Mouse (Mus musculus): ENCODE measurements at regions not wholly inside any gene's neighbourhood (a gene's known extent, or its start where the extent isn't known, plus 50 kb on each side); places are given as distances from the start of the nearest gene placed in this dataset.
A peak's percentile ranks its signal among the peaks of the same experiment; 100 is the strongest.

GRCm38 (mm10) chr13:79320146-79320545, 1120.6 kb upstream of the Nr2f1 start:
- Histone ChIP-seq H3K27ac (no peak overlapping the region), H3K4me2 (replicated peaks) (no peak overlapping the region), H3K9ac (no peak overlapping the region), H3K4me3 (no peak overlapping the region), H3K4me1 (no peaks in the 10 kb centered on the region), H3K27me3 (replicated peaks) (no peaks in the 10 kb centered on the region), H3K36me3 (no peaks in the 10 kb centered on the region), H3K9me3 (no peaks in the 10 kb centered on the region)
- no peak for ATAC-seq (ENCODE audit: low FRiP score, low read depth)
- WGBS: 56% methylated on average over 2 of the region's 2 CpGs

- H3K4me1 ChIP-seq: no peaks in the 10 kb centered on the region
- no peak overlapping the region for H3K4me2 ChIP-seq (replicated peaks)
- H3K27ac ChIP-seq: no peak overlapping the region
- no peak overlapping the region for H3K4me3 ChIP-seq
- WGBS: 84% methylated on average over 5 of the region's 5 CpGs
- no peaks in the 10 kb centered on the region for H3K27me3 ChIP-seq (replicated peaks)
- no peaks in the 10 kb centered on the region for H3K36me3 ChIP-seq
- H3K9me3 ChIP-seq: no peaks in the 10 kb centered on the region
- no peak for ATAC-seq (ENCODE audit: low FRiP score, low read depth)
- H3K9ac ChIP-seq: no peak overlapping the region
Observed at GRCm38 (mm10) chr13:79309584-79310110, 1110.1 kb upstream of the Nr2f1 start.

GRCm38 (mm10) chr13:79297225-79297710, 1097.7 kb upstream of the Nr2f1 start:
- no peak for ATAC-seq (ENCODE audit: low FRiP score, low read depth)
- 32% methylated on average over 6 of the region's 6 CpGs for WGBS
- Histone ChIP-seq H3K4me2 (replicated peaks) (no peak overlapping the region), H3K9ac (no peak overlapping the region), H3K27ac (no peak overlapping the region), H3K27me3 (replicated peaks) (no peaks in the 10 kb centered on the region), H3K4me1 (no peaks in the 10 kb centered on the region), H3K9me3 (no peaks in the 10 kb centered on the region), H3K36me3 (no peaks in the 10 kb centered on the region), H3K4me3 (no peak overlapping the region)

- WGBS: 98% methylated on average over 1 of the region's 1 CpGs
- Histone ChIP-seq H3K4me3 (no peak overlapping the region), H3K9me3 (no peaks in the 10 kb centered on the region), H3K27me3 (replicated peaks) (no peaks in the 10 kb centered on the region), H3K4me1 (no peaks in the 10 kb centered on the region), H3K27ac (no peak overlapping the region), H3K36me3 (no peaks in the 10 kb centered on the region), H3K4me2 (replicated peaks) (no peak overlapping the region), H3K9ac (no peak overlapping the region)
- ATAC-seq (ENCODE audit: low FRiP score, low read depth): no peak
Observed at GRCm38 (mm10) chr13:79288022-79288421, 1088.5 kb upstream of the Nr2f1 start.

GRCm38 (mm10) chr13:79286181-79286580, 1086.6 kb upstream of the Nr2f1 start:
- H3K4me3 ChIP-seq: no peak overlapping the region
- no peak overlapping the region for H3K9ac ChIP-seq
- H3K27ac ChIP-seq: no peak overlapping the region
- 91% methylated on average over 3 of the region's 3 CpGs for WGBS
- H3K27me3 ChIP-seq (replicated peaks): no peaks in the 10 kb centered on the region
- no peak for ATAC-seq (ENCODE audit: low FRiP score, low read depth)
- H3K36me3 ChIP-seq: no peaks in the 10 kb centered on the region
- H3K9me3 ChIP-seq: no peaks in the 10 kb centered on the region
- H3K4me2 ChIP-seq (replicated peaks): no peak overlapping the region
- no peaks in the 10 kb centered on the region for H3K4me1 ChIP-seq

GRCm38 (mm10) chr13:79285478-79285877, 1085.9 kb upstream of the Nr2f1 start:
- Histone ChIP-seq H3K4me2 (replicated peaks) (no peak overlapping the region), H3K4me3 (no peak overlapping the region), H3K27ac (no peak overlapping the region), H3K4me1 (no peaks in the 10 kb centered on the region), H3K27me3 (replicated peaks) (no peaks in the 10 kb centered on the region), H3K36me3 (no peaks in the 10 kb centered on the region), H3K9me3 (no peaks in the 10 kb centered on the region), H3K9ac (no peak overlapping the region)
- ATAC-seq (ENCODE audit: low FRiP score, low read depth): no peak
- 5% methylated on average over 2 of the region's 2 CpGs for WGBS

GRCm38 (mm10) chr13:79277714-79278113, 1078.2 kb upstream of the Nr2f1 start:
- Histone ChIP-seq H3K27ac (no peak overlapping the region), H3K4me3 (no peak overlapping the region)
- WGBS: 47% methylated on average over 6 of the region's 6 CpGs

GRCm38 (mm10) chr13:79277313-79277712, 1077.8 kb upstream of the Nr2f1 start:
- Histone ChIP-seq H3K4me2 (replicated peaks) (no peak overlapping the region), H3K27ac (no peak overlapping the region)

More at GRCm38 (mm10) chr13:79277714-79278113, 1078.2 kb upstream of the Nr2f1 start:
- no peaks in the 10 kb centered on the region for H3K4me1 ChIP-seq
- no peak overlapping the region for H3K9ac ChIP-seq
- 0 out of 2 replicates have a peak overlapping the region, but pooled peaks have one; percentile 12 for H3K4me2 ChIP-seq (replicated peaks)
- no peaks in the 10 kb centered on the region for H3K36me3 ChIP-seq
- ATAC-seq (ENCODE audit: low FRiP score, low read depth): peak; percentile 37; the same call in 1 of the 2 replicates
- no peaks in the 10 kb centered on the region for H3K27me3 ChIP-seq (replicated peaks)
- H3K9me3 ChIP-seq: no peaks in the 10 kb centered on the region

GRCm38 (mm10) chr13:79255362-79255761, 1055.8 kb upstream of the Nr2f1 start:
- H3K9ac ChIP-seq: no peak overlapping the region
- H3K27me3 ChIP-seq (replicated peaks): no peaks in the 10 kb centered on the region
- 15% methylated on average over 5 of the region's 5 CpGs for WGBS
- H3K9me3 ChIP-seq: no peaks in the 10 kb centered on the region
- peak; percentile 19 for ATAC-seq (ENCODE audit: low FRiP score, low read depth)
- no peak overlapping the region for H3K27ac ChIP-seq
- peaks cover 9% of the 10 kb centered on the region; the same call in 1 of the 2 replicates for H3K4me1 ChIP-seq
- no peaks in the 10 kb centered on the region for H3K36me3 ChIP-seq
- H3K4me3 ChIP-seq: no peak overlapping the region
- H3K4me2 ChIP-seq (replicated peaks): no peak overlapping the region

More at GRCm38 (mm10) chr13:79277313-79277712, 1077.8 kb upstream of the Nr2f1 start:
- Histone ChIP-seq H3K4me3 (no peak overlapping the region), H3K36me3 (no peaks in the 10 kb centered on the region), H3K4me1 (no peaks in the 10 kb centered on the region), H3K27me3 (replicated peaks) (no peaks in the 10 kb centered on the region), H3K9me3 (no peaks in the 10 kb centered on the region), H3K9ac (no peak overlapping the region)
- 59% methylated on average over 7 of the region's 7 CpGs for WGBS
- 0 out of 2 replicates have a peak, but pooled peaks have one; percentile 37 for ATAC-seq (ENCODE audit: low FRiP score, low read depth)

- no peak overlapping the region for H3K9ac ChIP-seq
- H3K4me3 ChIP-seq: no peak overlapping the region
- H3K27me3 ChIP-seq (replicated peaks): no peaks in the 10 kb centered on the region
- 33% methylated on average over 5 of the region's 5 CpGs for WGBS
- no peaks in the 10 kb centered on the region for H3K9me3 ChIP-seq
- peaks cover 9% of the 10 kb centered on the region; the same call in 1 of the 2 replicates for H3K4me1 ChIP-seq
- H3K27ac ChIP-seq: no peak overlapping the region
- no peak overlapping the region for H3K4me2 ChIP-seq (replicated peaks)
- no peak for ATAC-seq (ENCODE audit: low FRiP score, low read depth)
- no peaks in the 10 kb centered on the region for H3K36me3 ChIP-seq
Observed at GRCm38 (mm10) chr13:79252385-79252784, 1052.8 kb upstream of the Nr2f1 start.

- H3K27ac ChIP-seq: no peak overlapping the region
- no peaks in the 10 kb centered on the region for H3K27me3 ChIP-seq (replicated peaks)
- H3K4me3 ChIP-seq: no peak overlapping the region
- peaks cover 9% of the 10 kb centered on the region; the same call in 1 of the 2 replicates for H3K4me1 ChIP-seq
- no peaks in the 10 kb centered on the region for H3K9me3 ChIP-seq
- 0 out of 2 replicates have a peak, but pooled peaks have one; percentile 42 for ATAC-seq (ENCODE audit: low FRiP score, low read depth)
- H3K4me2 ChIP-seq (replicated peaks): no peak overlapping the region
- WGBS: 37% methylated on average over 1 of the region's 1 CpGs
- H3K9ac ChIP-seq: no peak overlapping the region
- no peaks in the 10 kb centered on the region for H3K36me3 ChIP-seq
Observed at GRCm38 (mm10) chr13:79251269-79251668, 1051.7 kb upstream of the Nr2f1 start.
